ENCODE assay signal across 10 mouse cellular contexts in the genomic region with DNA sequence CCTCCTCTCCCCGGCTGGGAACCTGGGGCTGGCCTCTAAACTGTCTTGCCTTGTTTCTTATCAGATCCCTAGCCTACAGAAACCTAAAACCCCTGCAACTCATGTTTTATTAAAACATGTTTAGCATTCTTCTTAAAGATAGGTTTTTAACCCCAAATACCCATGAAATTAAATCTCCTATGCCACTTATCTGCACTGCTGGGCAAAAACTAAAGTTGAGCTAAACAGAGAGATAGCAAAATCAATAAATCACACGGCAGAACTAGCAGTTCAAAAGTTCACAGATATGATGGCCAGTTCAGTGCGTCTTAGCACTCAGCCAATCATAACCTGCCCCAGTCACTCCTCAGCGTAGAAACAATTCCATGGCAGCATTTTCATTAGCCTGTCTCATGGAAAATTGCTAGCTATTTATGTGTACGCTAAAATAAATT.
DNase-seq lines count a peak whose midpoint lies in the region; ATAC-seq and TF ChIP-seq lines count a peak whose summit lies in the region.
"Had no signal": no experiment of that assay in that cellular context is flagged by ENCODE, and none has a peak within 500 bp of the region (broad histone marks: within the 10 kb centered on the region; RNA-seq: fewer than 3 reads in every experiment).

No protein-coding gene starts in this region.

- H3K9me3 ChIP-seq in embryonic facial prominence, embryonic 11.5 days (replicated peaks; ENCODE audit: control insufficient read depth, low read length), result no peaks in the 10 kb centered on the region
- no peaks in the 10 kb centered on the region for H3K9me3 ChIP-seq in intestine, embryonic 14.5 days (ENCODE audit: control insufficient read depth, low read length)
- no peaks in the 10 kb centered on the region for H3K9me3 ChIP-seq in midbrain, embryonic 15.5 days

- peaks cover 26% of the 10 kb centered on the region for H3K4me1 ChIP-seq in liver, adult 2 months (ENCODE audit: control insufficient read depth, insufficient read depth, low read length)
- peaks cover 19% of the 10 kb centered on the region for H3K4me1 ChIP-seq in embryonic facial prominence, embryonic 11.5 days (ENCODE audit: control insufficient read depth, insufficient read depth, low read length)
- peaks cover 45% of the 10 kb centered on the region for H3K4me1 ChIP-seq in intestine, embryonic 14.5 days (replicated peaks; ENCODE audit: control insufficient read depth, insufficient read depth, low read length)
- H3K4me1 ChIP-seq in midbrain, embryonic 15.5 days, result peaks cover 50% of the 10 kb centered on the region

- 19% methylated on average over 5 of the region's 5 CpGs for WGBS in liver, adult 2 months
- WGBS in embryonic facial prominence, embryonic 11.5 days, result 27% methylated on average over 5 of the region's 5 CpGs
- WGBS in intestine, embryonic 14.5 days, result 15% methylated on average over 5 of the region's 5 CpGs
- 31% methylated on average over 5 of the region's 5 CpGs for WGBS in midbrain, embryonic 15.5 days

- no peaks in the 10 kb centered on the region for H3K27me3 ChIP-seq in liver, adult 2 months (ENCODE audit: control insufficient read depth, insufficient read depth, low read length)
- no peaks in the 10 kb centered on the region for H3K27me3 ChIP-seq in embryonic facial prominence, embryonic 11.5 days (ENCODE audit: control insufficient read depth, insufficient read depth, low read length)
- no peaks in the 10 kb centered on the region for H3K27me3 ChIP-seq in intestine, embryonic 14.5 days (replicated peaks; ENCODE audit: control insufficient read depth, insufficient read depth, low read length)
- H3K27me3 ChIP-seq in midbrain, embryonic 15.5 days (replicated peaks), result 0 out of 2 replicates have a peak, but pooled peaks cover 3% of the 10 kb centered on the region

- peak overlapping the region; percentile 40 for H3K27ac ChIP-seq in liver, adult 2 months (replicated peaks; ENCODE audit: insufficient read depth, low read depth, low read length)
- peak overlapping the region; percentile 54; the same call in 1 of the 2 replicates for H3K27ac ChIP-seq in embryonic facial prominence, embryonic 11.5 days (replicated peaks; ENCODE audit: low read depth, low read length)
- H3K27ac ChIP-seq in intestine, embryonic 14.5 days (ENCODE audit: low read depth), result peak overlapping the region; percentile 69
- no peak overlapping the region for H3K27ac ChIP-seq in midbrain, embryonic 15.5 days

- ATAC-seq in embryonic facial prominence, embryonic 11.5 days (replicated peaks; ENCODE audit: insufficient number of reproducible peaks, low FRiP score, low TSS enrichment, low read depth), result no peak
- 0 out of 2 replicates have a peak, but pooled peaks have one; percentile 38 for ATAC-seq in intestine, embryonic 14.5 days (replicated peaks; ENCODE audit: low FRiP score, low TSS enrichment, low read depth)
- no peak for ATAC-seq in midbrain, embryonic 15.5 days (replicated peaks)

- no peak for TF ChIP-seq POLR2A in liver, adult 2 months (IDR thresholded peaks at IDR 0.05; ENCODE audit: extremely low read depth, insufficient read depth, low read length)

- peak overlapping the region; percentile 2; the same call in 1 of the 2 replicates for H3K9ac ChIP-seq in liver, adult 2 months (ENCODE audit: low read depth, low read length)
- H3K9ac ChIP-seq in embryonic facial prominence, embryonic 11.5 days (replicated peaks; ENCODE audit: low read length), result no peak overlapping the region; the same call in 1 of the 2 replicates
- no peak overlapping the region for H3K9ac ChIP-seq in intestine, embryonic 14.5 days (ENCODE audit: low read length)
- no peak overlapping the region for H3K9ac ChIP-seq in midbrain, embryonic 15.5 days

- no peak overlapping the region for H3K4me2 ChIP-seq in embryonic facial prominence, embryonic 11.5 days (ENCODE audit: low read depth, low read length)
- H3K4me2 ChIP-seq in intestine, embryonic 14.5 days (ENCODE audit: low read length), result peak overlapping the region; percentile 48
- H3K4me2 ChIP-seq in midbrain, embryonic 15.5 days, result peak overlapping the region; percentile 18; the same call in 1 of the 2 replicates

- H3K79me2 ChIP-seq in liver, adult 2 months (ENCODE audit: control insufficient read depth, insufficient read depth, low read length), result peaks cover 3% of the 10 kb centered on the region; the same call in 1 of the 2 replicates

- peak; percentile 94 for DNase-seq in liver, adult 2 months (ENCODE audit: extremely low read depth, low read depth, low spot score)
- no peak for DNase-seq in liver
- no peak for DNase-seq in embryonic facial prominence, embryonic 11.5 days (ENCODE audit: low spot score)
- DNase-seq in intestine, embryonic 14.5 days (ENCODE audit: low spot score), result no peak
- no peak for DNase-seq in right cerebral cortex, postnatal 4 days
- no peak for DNase-seq in testis, postnatal 14 days (ENCODE audit: low spot score)
- DNase-seq in gastrocnemius, adult 8-10 months (ENCODE audit: low spot score in 2 of 2), result no peak
- DNase-seq: adrenal gland, adult 2 months; kidney, postnatal 14 days had no signal

- H3K36me3 ChIP-seq in liver, adult 2 months (ENCODE audit: control insufficient read depth, insufficient read depth, low read length), result no peaks in the 10 kb centered on the region
- no peaks in the 10 kb centered on the region for H3K36me3 ChIP-seq in embryonic facial prominence, embryonic 11.5 days (replicated peaks; ENCODE audit: control insufficient read depth, insufficient read depth, low read depth, low read length)
- no peaks in the 10 kb centered on the region for H3K36me3 ChIP-seq in intestine, embryonic 14.5 days (ENCODE audit: control insufficient read depth, insufficient read depth, low read length)
- no peaks in the 10 kb centered on the region for H3K36me3 ChIP-seq in midbrain, embryonic 15.5 days (replicated peaks)

- no peak for TF ChIP-seq CTCF in liver, adult 2 months (IDR thresholded peaks at IDR 0.05; ENCODE audit: low read depth, low read length)

- no peak overlapping the region for H3K4me3 ChIP-seq in liver, adult 2 months (ENCODE audit: insufficient read depth, low read depth, low read length)
- H3K4me3 ChIP-seq in embryonic facial prominence, embryonic 11.5 days (ENCODE audit: low read depth, low read length), result no peak overlapping the region
- no peak overlapping the region for H3K4me3 ChIP-seq in intestine, embryonic 14.5 days (ENCODE audit: low read depth, low read length)
- no peak overlapping the region for H3K4me3 ChIP-seq in midbrain, embryonic 15.5 days
